Mouse (Mus musculus): Measurements from ENCODE around the gene Cyp4f15. TPM values are rescaled to one million over a fixed set of nuclear protein-coding genes. Genes with fewer than 3 reads are reported as not detected.
"Not testable (repeated sequence)": the region's sequence is repeated elsewhere in the genome, so short reads cannot be mapped to it uniquely, and the experiment has no call there.

The Cyp4f15 gene
- polyA plus RNA-seq, 1 experiment from 2014 or later = not detected

DNA sequence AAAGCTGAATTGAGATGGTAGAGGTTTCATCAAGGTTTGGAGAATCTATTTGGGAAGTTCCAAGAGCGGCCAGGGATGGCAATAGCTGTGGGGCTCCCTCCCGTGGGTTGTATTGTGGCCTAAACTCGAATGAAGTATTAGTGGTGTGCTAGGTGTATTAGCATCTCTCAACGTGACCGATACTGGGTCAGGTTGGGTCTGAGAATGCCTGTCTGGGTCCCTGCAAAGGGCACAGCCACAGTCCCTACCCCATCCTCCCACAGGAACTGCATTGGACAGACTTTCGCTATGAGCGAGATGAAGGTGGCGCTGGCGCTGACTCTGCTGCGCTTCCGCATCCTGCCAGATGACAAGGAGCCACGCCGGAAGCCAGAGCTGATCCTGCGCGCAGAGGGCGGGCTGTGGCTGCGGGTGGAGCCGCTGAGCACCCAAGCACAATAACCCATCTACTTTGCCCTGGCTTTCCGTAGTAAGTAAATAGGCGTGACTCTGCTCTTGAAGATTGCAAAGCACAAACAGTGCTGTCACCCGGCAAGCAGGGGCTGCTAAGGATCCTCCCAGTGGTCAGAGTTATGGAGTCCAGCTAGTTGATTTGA, 9.3 kb upstream of the Cyp4f15 start:
- peak overlapping the region; percentile 28 for H3K4me2 ChIP-seq (ENCODE audit: low read depth, low read length)
- no peak overlapping the region for H3K9ac ChIP-seq (ENCODE audit: low read length)
- WGBS = 38% methylated on average over 21 of the region's 21 CpGs
- H3K27me3 ChIP-seq (ENCODE audit: control insufficient read depth, insufficient read depth, low read length) = no peaks in the 10 kb centered on the region
- no peak overlapping the region for H3K27ac ChIP-seq (ENCODE audit: low read length)
- no peaks in the 10 kb centered on the region for H3K36me3 ChIP-seq (ENCODE audit: control insufficient read depth, insufficient read depth)
- no peaks in the 10 kb centered on the region for H3K4me1 ChIP-seq (ENCODE audit: control insufficient read depth, insufficient read depth, low read length)
- H3K4me3 ChIP-seq (ENCODE audit: low read length) = no peak overlapping the region
- H3K9me3 ChIP-seq (replicated peaks; ENCODE audit: control insufficient read depth, low read length) = no peaks in the 10 kb centered on the region
- no peak for ATAC-seq (replicated peaks; ENCODE audit: extremely low read depth, insufficient read depth, low FRiP score)

DNA sequence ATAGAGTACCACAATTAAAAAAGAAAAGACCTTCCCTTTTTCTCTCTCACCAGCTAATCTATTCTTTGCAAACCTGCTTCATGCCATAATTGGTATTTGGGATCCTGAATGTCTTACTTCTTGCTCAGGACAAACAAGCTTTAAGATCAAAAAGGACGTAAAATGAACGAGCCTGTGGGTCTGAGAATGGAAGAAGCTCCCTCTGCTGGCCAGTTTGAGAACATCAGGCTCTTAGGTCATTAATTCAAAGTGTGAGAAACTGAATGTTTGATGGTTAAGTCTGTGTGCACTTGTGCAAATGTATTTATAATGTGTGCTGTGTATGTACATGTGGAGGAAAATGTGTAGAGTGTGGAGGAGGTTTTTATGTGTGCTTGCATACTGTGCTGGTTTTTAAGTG, 5.0 kb upstream of the Cyp4f15 start:
- Histone ChIP-seq H3K4me2 (ENCODE audit: low read depth, low read length) (no peak overlapping the region), H3K9ac (ENCODE audit: low read length) (no peak overlapping the region), H3K9me3 (replicated peaks; ENCODE audit: control insufficient read depth, low read length) (no peaks in the 10 kb centered on the region), H3K36me3 (ENCODE audit: control insufficient read depth, insufficient read depth) (no peaks in the 10 kb centered on the region), H3K4me3 (ENCODE audit: low read length) (no peak overlapping the region), H3K27ac (ENCODE audit: low read length) (no peak overlapping the region), H3K27me3 (ENCODE audit: control insufficient read depth, insufficient read depth, low read length) (no peaks in the 10 kb centered on the region), H3K4me1 (ENCODE audit: control insufficient read depth, insufficient read depth, low read length) (no peaks in the 10 kb centered on the region)
- WGBS = 22% methylated on average over 2 of the region's 2 CpGs
- ATAC-seq (replicated peaks; ENCODE audit: extremely low read depth, insufficient read depth, low FRiP score) = no peak

DNA sequence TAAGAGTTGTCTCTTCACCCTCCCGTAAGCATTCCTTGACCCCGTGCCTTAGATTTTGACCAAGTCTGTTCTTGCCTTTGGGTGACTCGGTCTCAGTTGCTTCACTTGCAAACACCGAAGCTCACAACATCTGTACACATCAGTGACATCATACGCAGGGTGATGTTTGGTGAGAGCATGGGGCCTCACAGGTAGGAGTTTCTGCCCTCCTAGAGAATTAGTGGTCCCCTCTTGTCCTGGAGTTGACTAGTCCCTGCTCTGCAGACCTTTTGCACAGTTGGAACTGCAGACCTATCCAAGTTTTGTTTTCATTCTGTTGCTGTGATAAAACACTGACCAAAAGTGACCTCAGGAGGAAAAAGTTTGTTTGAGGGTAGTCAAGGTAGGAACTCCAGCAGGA, 1.3 kb downstream of the Cyp4f15 start:
- no peak overlapping the region for H3K9ac ChIP-seq (ENCODE audit: low read length)
- no peak overlapping the region for H3K27ac ChIP-seq (ENCODE audit: low read length)
- no peaks in the 10 kb centered on the region for H3K4me1 ChIP-seq (ENCODE audit: control insufficient read depth, insufficient read depth, low read length)
- 88% methylated on average over 5 of the region's 5 CpGs for WGBS
- ATAC-seq (replicated peaks; ENCODE audit: extremely low read depth, insufficient read depth, low FRiP score) = no peak
- H3K4me3 ChIP-seq (ENCODE audit: low read length) = no peak overlapping the region
- H3K9me3 ChIP-seq (replicated peaks; ENCODE audit: control insufficient read depth, low read length) = no peaks in the 10 kb centered on the region
- no peak overlapping the region for H3K4me2 ChIP-seq (ENCODE audit: low read depth, low read length)
- H3K36me3 ChIP-seq (ENCODE audit: control insufficient read depth, insufficient read depth) = no peaks in the 10 kb centered on the region
- H3K27me3 ChIP-seq (ENCODE audit: control insufficient read depth, insufficient read depth, low read length) = no peaks in the 10 kb centered on the region

DNA sequence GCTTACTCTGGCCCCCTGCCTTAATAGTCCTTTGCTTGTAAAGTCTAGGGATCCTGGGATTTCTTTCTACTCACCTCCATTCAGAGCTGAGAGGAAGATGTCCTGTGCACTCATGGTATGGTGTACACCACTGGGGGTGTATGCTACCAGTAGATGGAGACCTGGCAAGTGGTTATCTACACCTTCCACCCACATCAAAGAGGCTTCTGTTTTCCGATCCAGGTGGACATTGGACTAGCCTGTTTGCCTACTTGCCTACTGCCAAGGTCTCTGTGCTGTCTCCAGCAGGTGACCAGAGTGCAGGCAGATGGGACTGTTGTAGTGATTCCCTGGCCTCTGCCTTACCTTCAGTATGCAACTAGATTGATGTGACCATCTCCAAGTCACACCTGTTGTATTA, 5.5 kb downstream of the Cyp4f15 start:
- Histone ChIP-seq H3K4me1 (ENCODE audit: control insufficient read depth, insufficient read depth, low read length) (no peaks in the 10 kb centered on the region), H3K36me3 (ENCODE audit: control insufficient read depth, insufficient read depth) (no peaks in the 10 kb centered on the region), H3K9me3 (replicated peaks; ENCODE audit: control insufficient read depth, low read length) (peaks cover 7% of the 10 kb centered on the region; the same call in 1 of the 2 replicates), H3K9ac (ENCODE audit: low read length) (no peak overlapping the region), H3K4me3 (ENCODE audit: low read length) (no peak overlapping the region), H3K4me2 (ENCODE audit: low read depth, low read length) (no peak overlapping the region), H3K27me3 (ENCODE audit: control insufficient read depth, insufficient read depth, low read length) (no peaks in the 10 kb centered on the region), H3K27ac (ENCODE audit: low read length) (no peak overlapping the region)
- WGBS = 86% methylated on average over 1 of the region's 1 CpGs
- ATAC-seq (replicated peaks; ENCODE audit: extremely low read depth, insufficient read depth, low FRiP score) = no peak

DNA sequence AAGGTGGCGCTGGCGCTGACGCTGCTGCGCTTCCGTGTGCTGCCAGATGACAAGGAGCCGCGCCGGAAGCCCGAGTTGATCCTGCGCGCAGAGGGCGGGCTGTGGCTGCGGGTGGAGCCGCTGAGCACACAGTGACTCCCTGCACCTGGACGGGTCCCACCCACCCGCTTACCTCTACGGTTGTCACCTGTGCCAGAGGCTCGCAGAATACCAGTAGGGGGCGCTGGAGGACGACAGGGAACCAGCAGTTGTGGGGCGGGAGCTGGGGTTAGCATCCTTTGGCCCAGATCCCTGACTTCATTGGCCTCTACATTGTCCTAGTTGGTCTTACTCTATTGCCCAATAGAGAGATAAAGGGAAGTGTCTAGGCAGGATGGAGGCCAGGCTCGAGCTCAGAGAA, 17.4 kb downstream of the Cyp4f15 start:
- Histone ChIP-seq H3K4me3 (ENCODE audit: low read length) (no peak overlapping the region), H3K36me3 (ENCODE audit: control insufficient read depth, insufficient read depth) (no peaks in the 10 kb centered on the region), H3K4me1 (ENCODE audit: control insufficient read depth, insufficient read depth, low read length) (no peaks in the 10 kb centered on the region), H3K27me3 (ENCODE audit: control insufficient read depth, insufficient read depth, low read length) (no peaks in the 10 kb centered on the region), H3K27ac (ENCODE audit: low read length) (no peak overlapping the region), H3K9ac (ENCODE audit: low read length) (no peak overlapping the region), H3K4me2 (ENCODE audit: low read depth, low read length) (0 out of 2 replicates have a peak overlapping the region, but pooled peaks have one; percentile 2), H3K9me3 (replicated peaks; ENCODE audit: control insufficient read depth, low read length) (peaks cover 13% of the 10 kb centered on the region)
- whole genome bisulfite sequencing = 44% methylated on average over 22 of the region's 22 CpGs
- no peak for ATAC-seq (replicated peaks; ENCODE audit: extremely low read depth, insufficient read depth, low FRiP score)

DNA sequence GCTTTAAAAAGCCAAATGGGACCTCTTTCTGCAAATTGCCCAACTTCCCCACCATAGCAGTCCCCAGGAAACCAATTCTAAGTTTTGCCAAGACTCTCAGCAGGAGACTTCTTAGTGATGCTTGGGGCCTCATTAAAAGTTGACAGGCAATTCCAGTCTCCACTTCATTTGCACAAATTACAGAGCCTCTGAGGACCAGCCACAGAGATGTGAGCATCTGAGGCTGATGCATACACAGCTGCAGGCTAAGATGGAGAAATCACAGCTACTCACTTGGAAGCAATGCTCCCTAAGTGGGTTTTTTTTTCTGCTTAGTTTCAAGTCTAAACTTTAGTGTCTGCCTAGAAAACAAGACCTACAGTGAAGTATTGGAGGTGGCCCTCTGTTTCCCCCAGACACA, 25.1 kb downstream of the Cyp4f15 start:
- not testable (repeated sequence) for H3K4me1 ChIP-seq (ENCODE audit: control insufficient read depth, insufficient read depth, low read length); H3K27me3 ChIP-seq (ENCODE audit: control insufficient read depth, insufficient read depth, low read length); H3K4me3 ChIP-seq (ENCODE audit: low read length); H3K9ac ChIP-seq (ENCODE audit: low read length); H3K4me2 ChIP-seq (ENCODE audit: low read depth, low read length); ATAC-seq (replicated peaks; ENCODE audit: extremely low read depth, insufficient read depth, low FRiP score); H3K27ac ChIP-seq (ENCODE audit: low read length); H3K36me3 ChIP-seq (ENCODE audit: control insufficient read depth, insufficient read depth); H3K9me3 ChIP-seq (replicated peaks; ENCODE audit: control insufficient read depth, low read length)

DNA sequence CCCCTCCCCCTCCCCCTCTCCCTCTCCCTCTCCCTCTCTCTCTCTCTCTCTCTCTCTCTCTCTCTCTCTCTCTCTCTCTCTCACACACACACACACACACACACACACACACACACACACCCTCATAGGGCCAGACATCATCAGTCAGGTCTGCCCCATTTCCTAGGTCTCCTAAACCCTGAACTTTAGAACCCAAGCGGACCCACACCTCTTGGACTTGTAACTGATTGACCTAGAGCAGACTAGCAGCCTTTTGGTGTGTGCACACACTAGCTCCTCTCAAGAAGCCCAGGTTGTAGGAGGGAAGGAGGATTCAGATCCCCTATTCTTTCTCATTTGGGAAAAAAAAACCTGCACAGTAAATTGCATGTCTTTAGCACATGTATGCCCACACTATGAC, 36.7 kb downstream of the Cyp4f15 start:
- H3K4me2 ChIP-seq (ENCODE audit: low read depth, low read length) = not testable (repeated sequence)
- 65% methylated on average over 1 of the region's 1 CpGs for WGBS

DNA sequence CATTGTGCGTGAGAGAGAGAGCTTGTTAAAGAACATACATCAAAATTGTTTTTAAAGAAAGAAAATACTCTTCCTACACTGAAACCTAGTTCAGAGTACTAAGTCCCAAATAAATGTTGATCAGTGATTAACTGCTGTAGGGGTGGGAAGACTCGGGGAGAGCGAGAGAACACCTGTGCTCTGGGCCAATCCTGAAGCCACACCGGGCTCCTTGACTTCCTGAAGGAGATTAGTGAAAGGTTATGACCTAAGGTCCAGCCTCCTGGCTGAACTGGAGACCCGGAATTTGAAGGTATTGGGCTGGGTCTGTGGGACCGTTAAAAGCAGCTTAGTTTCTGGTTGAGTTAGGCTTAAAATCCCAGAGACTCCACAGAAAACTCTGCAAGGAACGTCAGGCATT, 37.3 kb downstream of the Cyp4f15 start:
- no peak overlapping the region for H3K4me2 ChIP-seq (ENCODE audit: low read depth, low read length)
- no peaks in the 10 kb centered on the region for H3K36me3 ChIP-seq (ENCODE audit: control insufficient read depth, insufficient read depth)
- no peaks in the 10 kb centered on the region for H3K9me3 ChIP-seq (replicated peaks; ENCODE audit: control insufficient read depth, low read length)
- H3K27me3 ChIP-seq (ENCODE audit: control insufficient read depth, insufficient read depth, low read length) = no peaks in the 10 kb centered on the region
- no peak overlapping the region for H3K27ac ChIP-seq (ENCODE audit: low read length)
- ATAC-seq (replicated peaks; ENCODE audit: extremely low read depth, insufficient read depth, low FRiP score) = no peak
- H3K4me1 ChIP-seq (ENCODE audit: control insufficient read depth, insufficient read depth, low read length) = no peaks in the 10 kb centered on the region
- no peak overlapping the region for H3K4me3 ChIP-seq (ENCODE audit: low read length)
- 81% methylated on average over 7 of the region's 7 CpGs for WGBS
- H3K9ac ChIP-seq (ENCODE audit: low read length) = no peak overlapping the region

More for the DNA sequence above, 36.7 kb downstream of the Cyp4f15 start:
- H3K27ac ChIP-seq (ENCODE audit: low read length); H3K27me3 ChIP-seq (ENCODE audit: control insufficient read depth, insufficient read depth, low read length); H3K4me1 ChIP-seq (ENCODE audit: control insufficient read depth, insufficient read depth, low read length); H3K4me3 ChIP-seq (ENCODE audit: low read length); H3K36me3 ChIP-seq (ENCODE audit: control insufficient read depth, insufficient read depth); H3K9me3 ChIP-seq (replicated peaks; ENCODE audit: control insufficient read depth, low read length); H3K9ac ChIP-seq (ENCODE audit: low read length); ATAC-seq (replicated peaks; ENCODE audit: extremely low read depth, insufficient read depth, low FRiP score): not testable (repeated sequence)

DNA sequence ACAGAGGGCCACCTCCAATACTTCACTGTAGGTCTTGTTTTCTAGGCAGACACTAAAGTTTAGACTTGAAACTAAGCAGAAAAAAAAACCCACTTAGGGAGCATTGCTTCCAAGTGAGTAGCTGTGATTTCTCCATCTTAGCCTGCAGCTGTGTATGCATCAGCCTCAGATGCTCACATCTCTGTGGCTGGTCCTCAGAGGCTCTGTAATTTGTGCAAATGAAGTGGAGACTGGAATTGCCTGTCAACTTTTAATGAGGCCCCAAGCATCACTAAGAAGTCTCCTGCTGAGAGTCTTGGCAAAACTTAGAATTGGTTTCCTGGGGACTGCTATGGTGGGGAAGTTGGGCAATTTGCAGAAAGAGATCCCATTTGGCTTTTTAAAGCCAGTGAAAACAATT, 40.9 kb downstream of the Cyp4f15 start:
- not testable (repeated sequence) for ATAC-seq (replicated peaks; ENCODE audit: extremely low read depth, insufficient read depth, low FRiP score)

More for the DNA sequence above, 40.9 kb downstream of the Cyp4f15 start:
- not testable (repeated sequence) for H3K27me3 ChIP-seq (ENCODE audit: control insufficient read depth, insufficient read depth, low read length); H3K4me2 ChIP-seq (ENCODE audit: low read depth, low read length); H3K36me3 ChIP-seq (ENCODE audit: control insufficient read depth, insufficient read depth); H3K9ac ChIP-seq (ENCODE audit: low read length); H3K9me3 ChIP-seq (replicated peaks; ENCODE audit: control insufficient read depth, low read length); H3K4me3 ChIP-seq (ENCODE audit: low read length); H3K27ac ChIP-seq (ENCODE audit: low read length); H3K4me1 ChIP-seq (ENCODE audit: control insufficient read depth, insufficient read depth, low read length)
